Mouse (Mus musculus) frontal cortex, adult (tissue): ENCODE measurements around the gene Col1a2.

Experiments used
- ATAC-seq: cut with Nextera tagmentation; 2 replicates; pipeline ENCODE4 v1.9.2; 2017; ENCODE audit warnings: mild to moderate bottlenecking, moderate library complexity, mixed read lengths; ENCODE audit not compliant: low TSS enrichment

Gene Col1a2

GRCm38 (mm10) chr6:4504603-4505131, at the start of gene Col1a2:
TSS of gene Col1a2 (plus strand) at chr6:4504814.
- ATAC-seq = no peak

- no peak for ATAC-seq
Measured at GRCm38 (mm10) chr6:4455518-4455917, 49.1 kb upstream of the Col1a2 start.

GRCm38 (mm10) chr6:4455961-4456617, 48.5 kb upstream of the Col1a2 start:
- no peak for ATAC-seq

GRCm38 (mm10) chr6:4456691-4457447, 47.7 kb upstream of the Col1a2 start:
- no peak for ATAC-seq

- no peak for ATAC-seq
Measured at GRCm38 (mm10) chr6:4457555-4457996, 47.0 kb upstream of the Col1a2 start.

- ATAC-seq = no peak
Measured at GRCm38 (mm10) chr6:4465320-4465719, 39.3 kb upstream of the Col1a2 start.

- ATAC-seq = no peak
Measured at GRCm38 (mm10) chr6:4483577-4483936, 21.1 kb upstream of the Col1a2 start.

GRCm38 (mm10) chr6:4483937-4484601, 20.5 kb upstream of the Col1a2 start:
- no peak for ATAC-seq

- no peak for ATAC-seq
Measured at GRCm38 (mm10) chr6:4488349-4488748, 16.3 kb upstream of the Col1a2 start.

GRCm38 (mm10) chr6:4488966-4489365, 15.6 kb upstream of the Col1a2 start:
- ATAC-seq = no peak

GRCm38 (mm10) chr6:4489366-4490245, 15.0 kb upstream of the Col1a2 start:
- ATAC-seq = no peak

GRCm38 (mm10) chr6:4493666-4494065, 10.9 kb upstream of the Col1a2 start:
- no peak for ATAC-seq

- no peak for ATAC-seq
Measured at GRCm38 (mm10) chr6:4496428-4496827, 8.2 kb upstream of the Col1a2 start.

- no peak for ATAC-seq
Measured at GRCm38 (mm10) chr6:4503106-4503505, 1.5 kb upstream of the Col1a2 start.

GRCm38 (mm10) chr6:4505158-4505997, 764 bp downstream of the Col1a2 start:
- ATAC-seq = no peak

GRCm38 (mm10) chr6:4506106-4506505, 1.5 kb downstream of the Col1a2 start:
- no peak for ATAC-seq

- ATAC-seq = no peak
Measured at GRCm38 (mm10) chr6:4506791-4507190, 2.2 kb downstream of the Col1a2 start.

GRCm38 (mm10) chr6:4507323-4507722, 2.7 kb downstream of the Col1a2 start:
- no peak for ATAC-seq

GRCm38 (mm10) chr6:4508279-4508678, 3.7 kb downstream of the Col1a2 start:
- no peak for ATAC-seq

- no peak for ATAC-seq
Measured at GRCm38 (mm10) chr6:4509395-4509794, 4.8 kb downstream of the Col1a2 start.

GRCm38 (mm10) chr6:4514671-4515070, 10.1 kb downstream of the Col1a2 start:
- no peak for ATAC-seq
